Mouse (Mus musculus) lung, postnatal 0 days (tissue): ENCODE measurements around the gene Psmc2. TPM values are rescaled to one million over a fixed set of nuclear protein-coding genes. Genes with fewer than 3 reads are reported as not detected.

Experiments
- ATAC-seq: fragments of 200-750 bp; cut with Nextera tagmentation; 2 replicates; pipeline ENCODE4 v1.8.0; 2017; ENCODE audit warnings: moderate library complexity
- DNase-seq: peaks from one replicate; pipeline ENCODE4 v3.0.0-alpha.2; 2016; ENCODE audit warnings: low spot score
- H3K27ac ChIP-seq: fragments of 300-500 bp; sonication (generic); 2 replicates; pipeline ENCODE4 v1.5.1; 2014; ENCODE audit warnings: antibody characterized with exemption, mild to moderate bottlenecking, low read length, mixed read lengths
- H3K27me3 ChIP-seq: fragments of 300-500 bp; sonication (generic); replicated peaks from 2 replicates; pipeline ENCODE4 v1.6.1; 2014; ENCODE audit warnings: low read length, mixed read lengths; ENCODE audit not compliant: insufficient read depth
- H3K36me3 ChIP-seq: fragments of 300-500 bp; sonication (generic); 2 replicates; pipeline ENCODE4 v1.6.1; 2014; ENCODE audit warnings: low read length, mixed read lengths; ENCODE audit not compliant: insufficient read depth
- H3K4me1 ChIP-seq: fragments of 300-500 bp; sonication (generic); 2 replicates; pipeline ENCODE4 v1.6.1; 2014; ENCODE audit warnings: antibody characterized with exemption, low read depth, low read length, mixed read lengths; ENCODE audit not compliant: insufficient read depth
- H3K4me2 ChIP-seq: fragments of 300-500 bp; sonication (generic); replicated peaks from 2 replicates; pipeline ENCODE4 v1.6.1; 2014; ENCODE audit warnings: low read depth, mild to moderate bottlenecking, low read length, moderate library complexity, mixed read lengths
- H3K4me3 ChIP-seq: fragments of 300-500 bp; sonication (generic); 2 replicates; pipeline ENCODE4 v1.5.1; 2014; ENCODE audit warnings: low read depth, low read length
- H3K9ac ChIP-seq: fragments of 300-500 bp; sonication (generic); replicated peaks from 2 replicates; pipeline ENCODE4 v1.6.1; 2014; ENCODE audit warnings: low read depth, mild to moderate bottlenecking
- H3K9me3 ChIP-seq: fragments of 300-500 bp; sonication (generic); 2 replicates; pipeline ENCODE4 v1.6.1; 2016; ENCODE audit warnings: low read length, mixed read lengths
- CTCF ChIP-seq: IDR thresholded peaks from 2 replicates; pipeline ENCODE4 v1.5.1; 2016; ENCODE audit warnings: antibody characterized with exemption, mild to moderate bottlenecking
- EP300 ChIP-seq: IDR thresholded peaks from 2 replicates; pipeline ENCODE4 v1.6.1; 2016; ENCODE audit warnings: antibody characterized with exemption, mild to moderate bottlenecking, control low read depth
- WGBS: fragments of 180-500 bp; shearing (Covaris S2); extraction: QIAGEN DNeasy Blood & Tissue Kit; methylation state at CpG from one replicate; pipeline ENCODE4 v1.1.7; 2014; 5-methylcytosine and 5-hydroxymethylcytosine counted together
- polyA plus RNA-seq: library from polyadenylated mRNA; unstranded; fragments of >200 nt; fragmentation: Nextera tagmentation; extraction: Ambion mirVana; gene quantifications from 2 replicates; pipeline ENCODE4 v1.2.1, GENCODE M21; 2015

Gene Psmc2
- polyA plus RNA-seq, 1 experiment from 2014 or later, result 105 TPM

DNA sequence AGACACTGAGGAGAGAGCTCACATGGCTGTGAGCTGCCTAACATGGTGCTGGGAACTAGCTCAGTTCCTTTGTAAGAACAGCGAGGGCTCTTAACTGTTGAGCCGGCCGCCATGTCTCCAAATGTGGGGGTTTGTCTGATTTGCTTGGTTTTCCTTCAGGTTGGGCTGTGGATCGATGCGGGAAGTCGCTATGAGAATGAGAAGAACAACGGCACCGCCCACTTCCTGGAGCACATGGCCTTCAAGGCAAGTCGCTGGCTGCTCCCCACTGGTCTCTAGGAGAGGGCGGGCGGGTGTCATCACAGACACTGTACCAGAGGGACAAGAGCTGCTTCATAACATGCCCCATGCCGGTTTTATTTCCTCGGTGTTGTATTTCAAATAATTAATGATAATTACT is 45.2 kb upstream of the Psmc2 start:
- H3K9ac ChIP-seq, result no peak overlapping the region
- WGBS, result 82% methylated on average over 13 of the region's 13 CpGs
- H3K36me3 ChIP-seq, result peaks cover 37% of the 10 kb centered on the region
- no peak for DNase-seq
- H3K4me3 ChIP-seq, result no peak overlapping the region
- TF ChIP-seq CTCF, result no peak
- TF ChIP-seq EP300, result no peak
- H3K27me3 ChIP-seq, result no peaks in the 10 kb centered on the region
- H3K9me3 ChIP-seq, result no peaks in the 10 kb centered on the region
- peaks cover 10% of the 10 kb centered on the region; the same call in 1 of the 2 replicates for H3K4me1 ChIP-seq
- H3K27ac ChIP-seq, result no peak overlapping the region
- no peak overlapping the region for H3K4me2 ChIP-seq
- ATAC-seq, result no peak

GRCm38 (mm10) chr5:21743606-21744005 is 41.5 kb upstream of the Psmc2 start:
- Histone ChIP-seq H3K9me3 (no peaks in the 10 kb centered on the region), H3K27ac (no peak overlapping the region), H3K36me3 (peaks cover 65% of the 10 kb centered on the region), H3K27me3 (no peaks in the 10 kb centered on the region), H3K9ac (no peak overlapping the region), H3K4me1 (no peaks in the 10 kb centered on the region), H3K4me2 (no peak overlapping the region), H3K4me3 (no peak overlapping the region)
- no peak for DNase-seq
- WGBS, result 96% methylated on average over 10 of the region's 10 CpGs
- no peak for ATAC-seq
- no peak for TF ChIP-seq CTCF

DNA sequence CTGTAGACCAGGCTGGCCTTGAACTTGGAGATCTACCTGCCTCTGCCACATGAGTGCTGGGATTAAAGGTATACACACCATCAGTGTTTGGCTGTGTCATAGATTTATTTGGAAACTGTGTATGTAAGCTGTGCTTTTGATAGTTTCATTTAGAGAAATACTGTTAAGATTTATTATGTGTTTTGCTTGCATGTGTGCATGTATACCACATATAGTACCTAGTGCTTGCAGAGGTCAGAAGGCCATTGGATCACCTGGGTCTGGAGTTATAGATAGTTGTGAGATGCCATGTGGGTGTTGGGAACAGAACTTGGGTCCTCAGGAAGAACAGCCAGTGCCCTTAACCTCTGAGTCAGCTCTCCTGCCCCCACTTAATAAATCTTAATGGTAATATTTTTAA is 40.4 kb upstream of the Psmc2 start:
- H3K36me3 ChIP-seq, result peaks cover 67% of the 10 kb centered on the region
- TF ChIP-seq CTCF (no peak), EP300 (no peak)
- H3K4me1 ChIP-seq, result no peaks in the 10 kb centered on the region

GRCm38 (mm10) chr5:21745966-21746365 is 39.1 kb upstream of the Psmc2 start:
- 88% methylated on average over 7 of the region's 8 CpGs for WGBS
- Histone ChIP-seq H3K36me3 (peaks cover 63% of the 10 kb centered on the region), H3K4me1 (no peaks in the 10 kb centered on the region), H3K9me3 (no peaks in the 10 kb centered on the region), H3K4me2 (no peak overlapping the region), H3K27me3 (no peaks in the 10 kb centered on the region), H3K27ac (no peak overlapping the region), H3K9ac (no peak overlapping the region), H3K4me3 (no peak overlapping the region)
- ATAC-seq (no peak), DNase-seq (no peak)
- TF ChIP-seq CTCF, result no peak
- no peak for TF ChIP-seq EP300

More for the DNA sequence above, 40.4 kb upstream of the Psmc2 start:
- H3K27me3 ChIP-seq, result no peaks in the 10 kb centered on the region
- H3K27ac ChIP-seq, result no peak overlapping the region
- no peak overlapping the region for H3K4me3 ChIP-seq
- ATAC-seq, result no peak
- no peaks in the 10 kb centered on the region for H3K9me3 ChIP-seq
- no peak overlapping the region for H3K9ac ChIP-seq
- no peak for DNase-seq
- no peak overlapping the region for H3K4me2 ChIP-seq

DNA sequence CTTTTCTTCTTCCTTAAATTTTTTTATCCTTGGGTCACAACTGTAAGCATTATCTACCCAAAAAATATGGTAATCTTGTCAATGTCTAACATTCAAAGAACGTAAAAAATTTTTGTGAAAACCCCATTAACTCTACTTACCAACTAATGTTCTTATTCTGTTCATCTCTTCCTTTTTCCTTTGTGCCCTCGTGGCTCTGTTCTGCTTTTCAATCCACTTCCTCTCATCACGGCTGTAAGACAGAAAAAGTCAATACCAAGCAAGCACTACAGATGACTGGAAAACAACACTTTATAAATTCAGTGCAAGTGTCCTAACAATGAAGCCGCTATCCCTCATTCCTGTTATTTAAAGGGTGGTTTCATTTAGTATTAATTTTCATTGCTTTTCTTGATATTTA is 16.6 kb upstream of the Psmc2 start:
- Histone ChIP-seq H3K27me3 (no peaks in the 10 kb centered on the region), H3K36me3 (peaks cover 28% of the 10 kb centered on the region; the same call in 1 of the 2 replicates), H3K4me2 (no peak overlapping the region), H3K4me1 (no peaks in the 10 kb centered on the region), H3K9ac (no peak overlapping the region), H3K9me3 (no peaks in the 10 kb centered on the region), H3K4me3 (no peak overlapping the region), H3K27ac (no peak overlapping the region)
- 85% methylated on average over 4 of the region's 4 CpGs for WGBS
- DNase-seq (no peak), ATAC-seq (no peak)
- TF ChIP-seq EP300 (no peak), CTCF (no peak)

DNA sequence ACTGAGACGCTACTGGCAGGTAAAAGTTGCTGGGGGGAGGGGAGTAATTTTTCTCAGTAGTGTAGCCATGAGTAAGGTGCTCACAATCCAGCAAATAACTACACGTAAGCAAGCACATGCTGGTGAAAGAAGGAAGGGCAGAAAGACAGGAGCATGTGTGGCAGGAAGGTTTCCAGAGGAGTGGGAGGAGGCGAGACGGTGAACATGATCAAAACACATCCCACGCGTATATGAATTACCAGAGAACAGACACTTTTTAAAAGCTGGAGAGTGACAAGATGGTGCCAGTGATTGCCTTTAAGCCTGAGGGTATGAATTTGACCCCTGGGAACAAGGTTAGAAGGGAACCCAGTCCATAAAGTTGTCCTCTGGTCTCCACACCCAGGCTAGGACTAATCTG is 15.2 kb upstream of the Psmc2 start:
- Histone ChIP-seq H3K36me3 (peaks cover 29% of the 10 kb centered on the region), H3K4me2 (no peak overlapping the region), H3K27ac (no peak overlapping the region), H3K27me3 (no peaks in the 10 kb centered on the region), H3K9ac (no peak overlapping the region), H3K9me3 (no peaks in the 10 kb centered on the region), H3K4me1 (no peaks in the 10 kb centered on the region), H3K4me3 (no peak overlapping the region)
- 92% methylated on average over 6 of the region's 6 CpGs for WGBS
- ATAC-seq (no peak), DNase-seq (no peak)
- TF ChIP-seq CTCF (no peak), EP300 (no peak)

GRCm38 (mm10) chr5:21776491-21776890 is 8.6 kb upstream of the Psmc2 start:
- no peak overlapping the region for H3K4me2 ChIP-seq
- no peaks in the 10 kb centered on the region for H3K27me3 ChIP-seq
- H3K9me3 ChIP-seq, result no peaks in the 10 kb centered on the region
- H3K27ac ChIP-seq, result no peak overlapping the region
- TF ChIP-seq CTCF, result no peak
- TF ChIP-seq EP300, result no peak
- H3K4me3 ChIP-seq, result no peak overlapping the region
- no peaks in the 10 kb centered on the region for H3K4me1 ChIP-seq
- WGBS, result 93% methylated on average over 6 of the region's 6 CpGs
- ATAC-seq, result no peak
- H3K9ac ChIP-seq, result no peak overlapping the region
- DNase-seq, result no peak
- H3K36me3 ChIP-seq, result peaks cover 35% of the 10 kb centered on the region
